Mouse (Mus musculus): ENCODE data around the gene Agpat2. TPM values are rescaled to one million over a fixed set of nuclear protein-coding genes. Genes with fewer than 3 reads are reported as not detected.

Agpat2 gene
- total and polyA plus RNA-seq, 3 experiments: 22.3 to 42.4 TPM; not detected in 1

DNA sequence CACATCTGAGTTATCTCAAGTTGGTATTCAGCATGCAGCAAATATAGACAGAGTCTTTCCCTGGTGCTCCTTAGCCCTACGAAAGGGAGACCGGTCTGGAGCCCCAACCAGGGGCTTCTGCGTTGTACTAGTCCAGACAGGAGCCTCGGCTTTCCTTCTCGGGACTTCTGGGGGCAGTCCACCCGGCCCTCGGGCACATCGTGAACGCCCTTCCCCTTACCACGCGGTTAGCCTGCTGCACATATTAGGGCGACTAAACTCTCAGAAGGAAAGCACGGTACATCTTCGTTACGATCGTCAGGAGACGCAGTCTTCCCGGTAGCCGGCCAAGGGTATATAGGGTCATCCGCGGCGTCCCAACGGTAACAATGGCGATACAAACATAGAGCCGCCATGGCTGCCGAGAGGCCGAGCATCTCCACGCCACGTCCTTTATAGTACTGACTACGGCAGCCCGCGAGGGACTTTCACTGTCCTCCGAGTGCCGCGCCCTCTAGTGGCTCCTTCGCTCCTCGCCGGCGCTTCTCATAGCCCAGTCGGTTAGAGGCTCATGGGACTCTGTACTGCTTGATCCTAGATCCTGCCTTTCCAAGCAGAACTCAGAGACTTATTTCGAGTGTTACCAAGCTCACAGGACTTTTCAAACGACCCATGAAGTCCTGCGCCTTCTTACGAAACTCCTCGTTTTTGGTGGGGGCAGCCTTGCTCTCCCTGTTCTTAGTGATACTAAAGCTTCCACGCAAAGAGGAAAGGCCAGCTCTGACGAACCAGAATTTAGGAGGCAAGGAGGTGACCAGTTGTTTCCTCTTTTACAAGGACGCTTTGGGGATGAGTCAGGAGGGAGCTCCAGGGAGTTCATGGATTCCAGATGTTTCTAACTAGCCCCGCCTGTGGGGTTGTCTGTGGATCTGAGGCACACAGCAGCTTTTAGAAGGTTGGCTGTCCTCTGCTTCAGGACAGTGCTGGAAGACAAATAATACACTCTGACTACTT is 35.9 kb upstream of the Agpat2 start (continued):
- peak; percentile 67 for TF ChIP-seq MAX (IDR thresholded peaks at IDR 0.05; ENCODE audit: low read length)
- TF ChIP-seq BHLHE40 (IDR thresholded peaks at IDR 0.05; ENCODE audit: borderline replicate concordance, low read depth, low read length): no peak
- no peak for TF ChIP-seq USF1 (IDR thresholded peaks at IDR 0.05; ENCODE audit: low read depth, low read length)
- peak; percentile 92 to 97 for TF ChIP-seq POLR2A (IDR thresholded peaks at IDR 0.05; ENCODE audit: control insufficient read depth in 1 of 2, insufficient read depth in 1 of 2, low read depth in 1 of 2, low read length in 2 of 2, poor library complexity in 1 of 2)
- peak; percentile 61 for TF ChIP-seq ELF1 (IDR thresholded peaks at IDR 0.05; ENCODE audit: low read depth, low read length)
- peak; percentile 55; the same call in 1 of the 2 replicates for TF ChIP-seq ETS1 (IDR thresholded peaks at IDR 0.05; ENCODE audit: low read depth, low read length)
- peak; percentile 93 for TF ChIP-seq POLR2AphosphoS2 (IDR thresholded peaks at IDR 0.05; ENCODE audit: low read length)
- peak; percentile 77 to 97 (median 97) for TF ChIP-seq CTCF (IDR thresholded peaks at IDR 0.05 in 2 of 3, conservative IDR thresholded peaks at IDR 0.05 in 1 of 3; ENCODE audit: control insufficient read depth in 1 of 3, insufficient read depth in 1 of 3, low read depth in 2 of 3, low read length in 3 of 3, poor library complexity in 1 of 3, severe bottlenecking in 1 of 3)
- TF ChIP-seq KAT2A (conservative IDR thresholded peaks at IDR 0.05; ENCODE audit: low read depth, low read length): peak; percentile 74
- no peak for TF ChIP-seq USF2 (IDR thresholded peaks at IDR 0.05; ENCODE audit: borderline replicate concordance in 1 of 2, insufficient read depth in 1 of 2, low read depth in 1 of 2, low read length in 2 of 2)
- no peak for TF ChIP-seq NRF1 (IDR thresholded peaks at IDR 0.05; ENCODE audit: insufficient read depth, low read depth, low read length, poor library complexity, severe bottlenecking)
- TF ChIP-seq ZC3H11A (IDR thresholded peaks at IDR 0.05; ENCODE audit: low read depth, low read length): no peak

DNA sequence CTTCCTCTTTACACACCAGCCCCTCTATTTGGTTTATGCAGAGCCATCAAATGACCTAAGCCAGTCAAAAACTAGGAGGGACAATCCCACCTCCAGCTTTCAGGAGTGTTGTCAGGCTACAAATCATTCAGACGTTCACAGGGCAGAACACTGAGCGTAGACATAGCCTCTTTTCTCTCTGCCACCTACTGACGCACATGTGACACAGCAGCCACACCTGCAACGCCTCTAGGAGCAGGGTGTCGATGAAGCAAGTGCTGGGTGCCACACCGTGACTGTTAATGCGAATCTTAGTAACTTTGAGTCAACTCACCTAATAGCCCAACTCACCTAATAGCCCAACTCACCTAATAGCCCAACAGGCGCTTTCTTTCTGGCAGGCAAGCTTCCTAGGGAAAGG is 34.9 kb upstream of the Agpat2 start:
- H3K36me3 ChIP-seq (ENCODE audit: control insufficient read depth in 1 of 2, insufficient read depth in 2 of 2, low read length in 2 of 2): peaks cover 14 to 17% of the 10 kb centered on the region in 2 experiments
- H3K27ac ChIP-seq (ENCODE audit: control insufficient read depth, low read depth, low read length): peak overlapping the region; percentile 90
- peak overlapping the region; percentile 82 to 98 for H3K4me3 ChIP-seq (ENCODE audit: control insufficient read depth in 1 of 2, insufficient read depth in 1 of 2, low read depth in 2 of 2, low read length in 2 of 2)
- peak; percentile 73 for DNase-seq (ENCODE audit: low read depth, low spot score)
- H3K9ac ChIP-seq (ENCODE audit: control insufficient read depth, low read depth, low read length, poor library complexity, severe bottlenecking): peak overlapping the region; percentile 98
- H3K27me3 ChIP-seq (ENCODE audit: control insufficient read depth in 1 of 2, insufficient read depth in 2 of 2, low read length in 2 of 2): no peaks in the 10 kb centered on the region
- H3K9me3 ChIP-seq (replicated peaks; ENCODE audit: insufficient read depth, low read length): no peaks in the 10 kb centered on the region
- H3K79me2 ChIP-seq (ENCODE audit: control insufficient read depth, insufficient read depth, low read length, poor library complexity): peaks cover 25% of the 10 kb centered on the region
- H3K4me1 ChIP-seq (ENCODE audit: control insufficient read depth in 1 of 2, insufficient read depth in 2 of 2, low read length in 2 of 2): peaks cover 0 to 27% of the 10 kb centered on the region in 2 experiments; a peak in 2 of 4 replicates
- TF ChIP-seq MYB (IDR thresholded peaks at IDR 0.05; ENCODE audit: low read depth, low read length): no peak
- peak; percentile 66 for TF ChIP-seq USF1 (IDR thresholded peaks at IDR 0.05; ENCODE audit: low read depth, low read length)
- no peak for TF ChIP-seq USF2 (IDR thresholded peaks at IDR 0.05; ENCODE audit: borderline replicate concordance in 1 of 2, insufficient read depth in 1 of 2, low read depth in 1 of 2, low read length in 2 of 2)
- no peak for TF ChIP-seq UBTF (IDR thresholded peaks at IDR 0.05; ENCODE audit: borderline replicate concordance, insufficient read depth, low read depth, low read length)
- TF ChIP-seq NELFE (IDR thresholded peaks at IDR 0.05; ENCODE audit: low read depth, low read length): no peak; the same call in 1 of the 2 replicates
- no peak; the same call in 1 of the 2 replicates for TF ChIP-seq MYC (IDR thresholded peaks at IDR 0.05; ENCODE audit: low read depth, low read length)
- TF ChIP-seq HCFC1 (IDR thresholded peaks at IDR 0.05; ENCODE audit: low read depth, low read length): 0 out of 2 replicates have a peak, but pooled peaks have one; percentile 16
- no peak; the same call in 1 of the 2 replicates for TF ChIP-seq TBP (IDR thresholded peaks at IDR 0.05; ENCODE audit: low read depth, low read length)
- TF ChIP-seq ZKSCAN1 (IDR thresholded peaks at IDR 0.05; ENCODE audit: low read depth, low read length): no peak
- TF ChIP-seq KAT2A (conservative IDR thresholded peaks at IDR 0.05; ENCODE audit: low read depth, low read length): no peak
- peak; percentile 86 for TF ChIP-seq MXI1 (IDR thresholded peaks at IDR 0.05; ENCODE audit: low read depth, low read length)
- no peak for TF ChIP-seq ZNF384 (IDR thresholded peaks at IDR 0.05; ENCODE audit: low read depth, low read length)
- no peak for TF ChIP-seq JUND (IDR thresholded peaks at IDR 0.05; ENCODE audit: low read depth, low read length)
- no peak for TF ChIP-seq EP300 (IDR thresholded peaks at IDR 0.05; ENCODE audit: low read depth in 1 of 2, low read length in 2 of 2)
- TF ChIP-seq ELF1 (IDR thresholded peaks at IDR 0.05; ENCODE audit: low read depth, low read length): no peak
- TF ChIP-seq POLR2AphosphoS5 (IDR thresholded peaks at IDR 0.05; ENCODE audit: borderline replicate concordance, low read depth, low read length): no peak
- TF ChIP-seq TAL1 (IDR thresholded peaks at IDR 0.05; ENCODE audit: low read length): no peak
- TF ChIP-seq CTCF (IDR thresholded peaks at IDR 0.05 in 2 of 3, conservative IDR thresholded peaks at IDR 0.05 in 1 of 3; ENCODE audit: control insufficient read depth in 1 of 3, insufficient read depth in 1 of 3, low read depth in 2 of 3, low read length in 3 of 3, poor library complexity in 1 of 3, severe bottlenecking in 1 of 3): peak; percentile 32 to 36 (median 32); a peak in 5 of 6 replicates
- no peak for TF ChIP-seq MAZ (IDR thresholded peaks at IDR 0.05; ENCODE audit: low read depth, low read length)
- TF ChIP-seq GABPA (IDR thresholded peaks at IDR 0.05; ENCODE audit: low read depth, low read length): no peak
- TF ChIP-seq E2F4 (IDR thresholded peaks at IDR 0.05; ENCODE audit: borderline replicate concordance, low read depth, low read length): no peak
- TF ChIP-seq CHD1 (IDR thresholded peaks at IDR 0.05; ENCODE audit: low read depth, low read length): peak; percentile 90; the same call in 1 of the 2 replicates
- TF ChIP-seq RAD21 (IDR thresholded peaks at IDR 0.05; ENCODE audit: low read depth, low read length): no peak
- no peak for TF ChIP-seq RCOR1 (IDR thresholded peaks at IDR 0.05; ENCODE audit: low read depth, low read length)

Measured in MEL (cell line).